Mouse (Mus musculus) cerebral cortex, adult 2 months (tissue): ENCODE results near the gene Prkcg.

ENCODE experiments used
- WGBS: fragments of 180-500 bp; shearing (Covaris S2); methylation state at CpG from one replicate; pipeline ENCODE4 v1.1.7; 2018; 5-methylcytosine and 5-hydroxymethylcytosine counted together

Gene Prkcg

GRCm38 (mm10) chr7:3317704-3318103 lies 28.7 kb downstream of the Prkcg start:
- WGBS = 51% methylated on average over 4 of the region's 4 CpGs

- 75% methylated on average over 3 of the region's 3 CpGs for WGBS
Measured at GRCm38 (mm10) chr7:3320856-3321255, 31.9 kb downstream of the Prkcg start.

- 59% methylated on average over 1 of the region's 1 CpGs for WGBS
Measured at GRCm38 (mm10) chr7:3323826-3324225, 34.8 kb downstream of the Prkcg start.

- 68% methylated on average over 4 of the region's 4 CpGs for WGBS
Measured at GRCm38 (mm10) chr7:3327961-3328360, 39.0 kb downstream of the Prkcg start.

GRCm38 (mm10) chr7:3329776-3330546 lies 41.0 kb downstream of the Prkcg start:
- WGBS = 20% methylated on average over 31 of the region's 31 CpGs

- WGBS = 42% methylated on average over 6 of the region's 6 CpGs
Measured at GRCm38 (mm10) chr7:3331171-3331570, 42.2 kb downstream of the Prkcg start.

GRCm38 (mm10) chr7:3331581-3332223 lies 42.7 kb downstream of the Prkcg start:
- under 1% methylated on average over 23 of the region's 27 CpGs for WGBS

- 0% methylated on average over 4 of the region's 4 CpGs for WGBS
Measured at GRCm38 (mm10) chr7:3332224-3332615, 43.2 kb downstream of the Prkcg start.

- 2% methylated on average over 63 of the region's 65 CpGs for WGBS
Measured at GRCm38 (mm10) chr7:3332619-3333521, 43.9 kb downstream of the Prkcg start, which contains the start of gene Cacng7. Gene Cacng7, plus strand, starts transcription at chr7:3332955.

GRCm38 (mm10) chr7:3333542-3333941 lies 44.6 kb downstream of the Prkcg start:
- WGBS = 8% methylated on average over 5 of the region's 5 CpGs

- 71% methylated on average over 17 of the region's 17 CpGs for WGBS
Measured at GRCm38 (mm10) chr7:3336412-3336811, 47.4 kb downstream of the Prkcg start.

GRCm38 (mm10) chr7:3338286-3338935 lies 49.4 kb downstream of the Prkcg start:
- WGBS = 92% methylated on average over 11 of the region's 11 CpGs

GRCm38 (mm10) chr7:3339010-3339409 lies 50.0 kb downstream of the Prkcg start:
- 86% methylated on average over 11 of the region's 11 CpGs for WGBS

GRCm38 (mm10) chr7:3343861-3344260 lies 54.9 kb downstream of the Prkcg start:
- WGBS = 87% methylated on average over 3 of the region's 3 CpGs

GRCm38 (mm10) chr7:3345301-3345700 lies 56.3 kb downstream of the Prkcg start:
- WGBS = 94% methylated on average over 3 of the region's 3 CpGs

GRCm38 (mm10) chr7:3347366-3348287 lies 58.6 kb downstream of the Prkcg start:
- WGBS = 64% methylated on average over 20 of the region's 20 CpGs

GRCm38 (mm10) chr7:3348326-3348725 lies 59.3 kb downstream of the Prkcg start:
- 73% methylated on average over 5 of the region's 5 CpGs for WGBS

- 92% methylated on average over 9 of the region's 9 CpGs for WGBS
Measured at GRCm38 (mm10) chr7:3349775-3350174, 60.8 kb downstream of the Prkcg start.

- 83% methylated on average over 1 of the region's 1 CpGs for WGBS
Measured at GRCm38 (mm10) chr7:3351536-3351935, 62.6 kb downstream of the Prkcg start.

- 91% methylated on average over 6 of the region's 6 CpGs for WGBS
Measured at GRCm38 (mm10) chr7:3354850-3355249, 65.9 kb downstream of the Prkcg start.

GRCm38 (mm10) chr7:3360678-3361077 lies 71.7 kb downstream of the Prkcg start:
- 91% methylated on average over 1 of the region's 1 CpGs for WGBS
